Mouse (Mus musculus): ENCODE measurements around the gene Spsb1. TPM values are rescaled to one million over a fixed set of nuclear protein-coding genes. Genes with fewer than 3 reads are reported as not detected.

Spsb1 gene
- polyA plus RNA-seq, 1 experiment, result 3.0 TPM

DNA sequence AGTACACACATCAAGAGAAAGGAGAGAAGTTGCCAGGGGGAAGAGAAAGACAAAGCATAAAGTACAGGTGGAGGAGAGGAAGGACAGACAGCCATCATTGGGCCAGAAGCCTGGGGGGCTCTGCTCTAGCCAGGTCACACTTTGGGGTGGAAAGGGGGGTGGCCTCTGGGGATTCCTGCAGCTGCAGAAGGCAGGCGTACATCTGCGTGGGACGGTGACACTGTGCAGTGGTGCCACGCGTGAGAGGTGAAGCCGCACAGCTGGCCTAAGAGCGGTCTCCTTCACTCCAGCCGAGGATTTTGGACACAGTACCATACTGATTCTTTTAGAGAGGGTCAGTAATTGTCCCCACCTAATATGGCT is 37.8 kb upstream of the Spsb1 start:
- peaks cover 4% of the 10 kb centered on the region for H3K36me3 ChIP-seq (ENCODE audit: control insufficient read depth, insufficient read depth)
- no peaks in the 10 kb centered on the region for H3K79me2 ChIP-seq (ENCODE audit: control insufficient read depth, insufficient read depth)
- no peak overlapping the region for H3K4me3 ChIP-seq (ENCODE audit: insufficient read depth, poor library complexity, severe bottlenecking)
- no peak overlapping the region for H3ac ChIP-seq (ENCODE audit: control insufficient read depth, insufficient read length, low read depth)
- H3K27me3 ChIP-seq (ENCODE audit: control insufficient read depth, insufficient read depth, insufficient read length), result no peaks in the 10 kb centered on the region
- TF ChIP-seq MAX (IDR thresholded peaks at IDR 0.05) (no peak), CTCF (IDR thresholded peaks at IDR 0.05; ENCODE audit: control insufficient read depth, insufficient read depth, insufficient read length) (no peak), FOSL1 (IDR thresholded peaks at IDR 0.05; ENCODE audit: insufficient read depth, low read length, poor library complexity, severe bottlenecking) (no peak), USF1 (IDR thresholded peaks at IDR 0.05; ENCODE audit: low read depth) (no peak), CEBPB (IDR thresholded peaks at IDR 0.05; ENCODE audit: low read depth) (no peak), MYOG (IDR thresholded peaks at IDR 0.05; ENCODE audit: control insufficient read depth, extremely low read depth, insufficient read length) (no peak), MYOD1 (IDR thresholded peaks at IDR 0.05; ENCODE audit: control insufficient read depth, insufficient read length, low read depth) (no peak)
- peaks cover 2% of the 10 kb centered on the region for H3K79me3 ChIP-seq (ENCODE audit: low read depth)

DNA sequence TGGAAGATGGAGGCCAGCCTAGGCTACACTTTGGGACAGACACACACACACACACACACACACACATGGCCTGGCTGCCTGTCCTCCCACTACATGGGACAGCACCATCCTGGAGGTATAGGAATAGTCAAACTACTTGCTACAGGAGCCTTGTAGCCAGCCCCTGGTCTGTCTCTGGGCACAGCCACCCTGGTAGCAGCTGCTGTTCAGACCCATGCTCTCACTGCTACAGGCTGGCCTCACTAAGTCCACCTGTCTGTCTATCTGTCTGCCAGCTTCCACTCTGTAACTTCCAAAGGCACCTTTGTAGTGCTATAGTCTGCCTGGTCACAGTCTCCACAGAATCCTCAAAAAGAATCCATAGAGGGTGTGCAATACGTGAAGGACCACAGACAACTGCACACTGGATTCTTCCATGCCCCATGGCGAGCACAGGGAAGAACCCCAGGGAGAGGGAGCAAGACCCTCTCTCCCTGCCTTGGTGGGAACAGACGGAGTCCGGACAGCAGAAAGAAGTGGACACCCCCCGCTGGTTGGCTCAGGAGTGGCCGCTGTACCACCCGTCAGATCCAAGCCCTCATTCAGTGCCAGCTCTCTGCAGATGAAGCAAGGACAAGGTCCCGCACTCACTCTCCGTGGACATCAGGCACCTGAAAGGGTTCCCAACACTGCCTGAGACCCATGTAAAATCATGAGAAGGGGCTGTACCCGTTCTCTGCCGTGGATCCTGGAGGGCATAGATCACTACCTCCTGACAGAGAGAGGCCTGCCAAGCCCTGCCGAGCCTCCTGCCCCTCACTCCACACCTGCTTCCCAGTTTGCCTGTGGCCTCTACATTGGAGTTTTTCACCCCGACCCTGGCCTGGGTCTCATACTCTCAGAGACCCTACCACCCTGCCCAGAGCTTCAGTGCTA is 37.2 kb upstream of the Spsb1 start:
- peaks cover 2% of the 10 kb centered on the region for H3K79me3 ChIP-seq (ENCODE audit: low read depth)
- no peak overlapping the region for H3ac ChIP-seq (ENCODE audit: control insufficient read depth, insufficient read length, low read depth)
- no peak overlapping the region for H3K4me3 ChIP-seq (ENCODE audit: insufficient read depth, poor library complexity, severe bottlenecking)
- TF ChIP-seq CEBPB (IDR thresholded peaks at IDR 0.05; ENCODE audit: low read depth) (no peak), FOSL1 (IDR thresholded peaks at IDR 0.05; ENCODE audit: insufficient read depth, low read length, poor library complexity, severe bottlenecking) (no peak), USF1 (IDR thresholded peaks at IDR 0.05; ENCODE audit: low read depth) (no peak), MYOD1 (IDR thresholded peaks at IDR 0.05; ENCODE audit: control insufficient read depth, insufficient read length, low read depth) (no peak), CTCF (IDR thresholded peaks at IDR 0.05; ENCODE audit: control insufficient read depth, insufficient read depth, insufficient read length) (no peak), MYOG (IDR thresholded peaks at IDR 0.05; ENCODE audit: control insufficient read depth, extremely low read depth, insufficient read length) (no peak), MAX (IDR thresholded peaks at IDR 0.05) (no peak)
- no peaks in the 10 kb centered on the region for H3K79me2 ChIP-seq (ENCODE audit: control insufficient read depth, insufficient read depth)
- peaks cover 4% of the 10 kb centered on the region for H3K36me3 ChIP-seq (ENCODE audit: control insufficient read depth, insufficient read depth)
- no peaks in the 10 kb centered on the region for H3K27me3 ChIP-seq (ENCODE audit: control insufficient read depth, insufficient read depth, insufficient read length)

DNA sequence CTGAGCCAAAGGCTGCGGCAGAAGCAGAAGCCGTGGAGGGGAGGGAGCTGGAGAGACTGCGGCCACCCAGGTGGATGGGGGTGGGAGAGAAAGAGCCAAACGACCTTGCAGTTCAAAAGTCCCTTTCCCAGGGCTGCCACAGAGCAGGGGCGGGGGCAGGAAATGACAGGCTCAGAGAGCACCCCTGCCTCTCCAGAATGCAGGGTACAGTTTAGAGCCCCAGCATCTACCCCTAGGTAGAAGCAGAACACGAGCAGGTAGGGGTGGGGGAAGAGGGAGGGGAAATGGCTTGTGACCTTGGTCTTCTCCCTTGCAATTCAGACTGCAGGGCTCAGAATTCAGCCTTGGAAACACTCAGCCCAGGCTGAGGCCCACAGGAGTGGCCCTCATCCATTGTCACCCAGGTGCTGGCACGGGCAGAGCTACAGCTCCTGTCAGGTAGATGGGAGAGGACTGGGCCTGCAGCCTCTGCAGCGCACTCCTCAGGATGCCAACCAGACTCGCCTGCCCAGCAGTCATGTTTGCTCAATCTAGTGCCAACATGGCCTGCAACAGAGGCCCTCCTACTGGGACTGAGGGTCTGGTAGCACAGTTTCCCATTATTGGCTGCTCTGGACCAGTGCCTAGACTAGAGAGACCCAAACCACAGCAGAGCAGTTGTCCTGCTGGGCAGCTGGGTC is 36.3 kb upstream of the Spsb1 start:
- TF ChIP-seq MYOD1 (IDR thresholded peaks at IDR 0.05; ENCODE audit: control insufficient read depth, insufficient read length, low read depth) (no peak), USF1 (IDR thresholded peaks at IDR 0.05; ENCODE audit: low read depth) (no peak), MYOG (IDR thresholded peaks at IDR 0.05; ENCODE audit: control insufficient read depth, extremely low read depth, insufficient read length) (no peak)
- H3K27me3 ChIP-seq (ENCODE audit: control insufficient read depth, insufficient read depth, insufficient read length), result no peaks in the 10 kb centered on the region
- H3K79me3 ChIP-seq (ENCODE audit: low read depth), result no peaks in the 10 kb centered on the region
- peaks cover 4% of the 10 kb centered on the region for H3K36me3 ChIP-seq (ENCODE audit: control insufficient read depth, insufficient read depth)
- no peaks in the 10 kb centered on the region for H3K79me2 ChIP-seq (ENCODE audit: control insufficient read depth, insufficient read depth)
- H3K4me3 ChIP-seq (ENCODE audit: insufficient read depth, poor library complexity, severe bottlenecking), result no peak overlapping the region
- H3ac ChIP-seq (ENCODE audit: control insufficient read depth, insufficient read length, low read depth), result no peak overlapping the region

DNA sequence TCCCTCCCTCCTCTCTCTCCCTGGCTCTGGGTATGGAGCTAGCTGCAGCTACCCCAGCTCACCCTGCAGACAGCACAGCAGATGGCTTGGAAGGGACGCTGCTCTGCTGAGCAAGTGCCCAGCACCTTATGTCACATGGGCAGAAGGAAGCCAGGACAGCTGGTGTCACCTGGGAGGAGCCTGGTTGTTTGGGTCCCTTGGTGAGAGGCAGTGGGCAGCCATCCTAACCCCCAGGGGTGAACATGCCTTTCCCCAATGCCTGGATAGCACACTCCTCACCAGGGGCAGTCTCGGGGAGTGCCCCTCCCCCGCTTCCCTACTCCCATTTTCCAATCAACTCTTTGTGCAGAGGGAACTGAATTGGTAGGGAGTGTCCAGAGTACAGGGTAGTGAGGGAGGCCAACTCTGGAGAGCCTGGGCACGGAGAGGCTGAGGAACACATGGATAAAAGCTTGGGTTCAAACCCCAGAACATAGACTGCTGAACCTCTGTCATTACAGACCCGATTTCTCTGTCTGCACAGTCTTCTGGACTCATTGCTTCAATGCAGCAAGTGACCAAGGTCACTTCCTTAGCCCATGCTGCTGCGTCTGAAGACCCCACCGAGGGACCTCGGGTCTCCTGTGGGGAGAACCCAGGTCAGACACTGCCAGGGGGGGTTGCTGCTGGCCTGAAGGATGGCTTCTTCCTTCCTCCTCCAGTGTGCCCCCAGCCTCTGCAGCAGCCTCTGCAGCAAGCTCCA is 35.5 kb upstream of the Spsb1 start:
- TF ChIP-seq MYOD1 (IDR thresholded peaks at IDR 0.05; ENCODE audit: control insufficient read depth, insufficient read length, low read depth) (peak; percentile 8), MYOG (IDR thresholded peaks at IDR 0.05; ENCODE audit: control insufficient read depth, extremely low read depth, insufficient read length) (no peak), MAX (IDR thresholded peaks at IDR 0.05) (no peak)
- Histone ChIP-seq H3K36me3 (ENCODE audit: control insufficient read depth, insufficient read depth) (peaks cover 4% of the 10 kb centered on the region), H3K27me3 (ENCODE audit: control insufficient read depth, insufficient read depth, insufficient read length) (no peaks in the 10 kb centered on the region), H3ac (ENCODE audit: control insufficient read depth, insufficient read length, low read depth) (peak overlapping the region; percentile 4), H3K4me3 (ENCODE audit: insufficient read depth, poor library complexity, severe bottlenecking) (no peak overlapping the region), H3K79me3 (ENCODE audit: low read depth) (no peaks in the 10 kb centered on the region), H3K79me2 (ENCODE audit: control insufficient read depth, insufficient read depth) (no peaks in the 10 kb centered on the region)

DNA sequence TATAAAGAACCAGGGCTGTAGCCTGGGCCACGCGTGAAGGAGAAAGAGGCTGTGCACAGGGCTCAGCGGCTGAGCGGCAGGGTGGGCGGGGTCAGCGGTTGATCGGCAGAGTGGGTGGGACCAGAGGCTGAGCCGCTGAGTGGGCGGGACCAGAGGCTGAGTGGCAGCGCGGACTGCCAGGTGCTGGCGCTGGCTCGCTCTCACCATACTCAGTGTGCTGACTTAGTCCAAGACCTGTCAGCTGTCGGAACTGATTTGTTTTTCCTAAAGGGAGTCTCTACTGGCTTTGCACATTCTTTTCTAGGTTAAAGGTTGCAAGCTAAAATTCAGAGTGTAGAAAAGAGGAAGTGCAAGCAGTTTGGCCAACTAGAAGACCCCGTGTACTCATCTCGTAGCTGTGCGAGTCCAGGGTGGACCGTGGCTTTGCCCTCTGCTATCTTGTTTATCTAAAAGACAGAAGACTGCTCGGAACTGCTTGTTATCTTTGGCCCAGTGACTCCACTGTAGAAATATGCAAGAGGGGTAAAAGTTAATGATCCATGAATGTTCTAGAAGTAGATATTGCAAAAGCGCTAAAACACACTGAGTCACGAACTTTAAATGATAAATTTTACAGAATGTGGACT is 34.2 kb upstream of the Spsb1 start:
- Histone ChIP-seq H3ac (ENCODE audit: control insufficient read depth, insufficient read length, low read depth) (peak overlapping the region; percentile 8), H3K27me3 (ENCODE audit: control insufficient read depth, insufficient read depth, insufficient read length) (no peaks in the 10 kb centered on the region), H3K79me3 (ENCODE audit: low read depth) (no peaks in the 10 kb centered on the region), H3K36me3 (ENCODE audit: control insufficient read depth, insufficient read depth) (peaks cover 4% of the 10 kb centered on the region), H3K79me2 (ENCODE audit: control insufficient read depth, insufficient read depth) (no peaks in the 10 kb centered on the region), H3K4me3 (ENCODE audit: insufficient read depth, poor library complexity, severe bottlenecking) (peak overlapping the region; percentile 2)
- peak; percentile 50 for TF ChIP-seq MYOD1 (IDR thresholded peaks at IDR 0.05; ENCODE audit: control insufficient read depth, insufficient read length, low read depth)
- no peak for TF ChIP-seq MAX (IDR thresholded peaks at IDR 0.05)
- peak; percentile 55 for TF ChIP-seq CEBPB (IDR thresholded peaks at IDR 0.05; ENCODE audit: low read depth)
- no peak for TF ChIP-seq FOSL1 (IDR thresholded peaks at IDR 0.05; ENCODE audit: insufficient read depth, low read length, poor library complexity, severe bottlenecking)
- TF ChIP-seq MYOG (IDR thresholded peaks at IDR 0.05; ENCODE audit: control insufficient read depth, extremely low read depth, insufficient read length), result no peak
